Mouse (Mus musculus): ENCODE data around the gene Ablim1. TPM values are rescaled to one million over a fixed set of nuclear protein-coding genes. Genes with fewer than 3 reads are reported as not detected.

Gene Ablim1
- polyA plus RNA-seq, 1 experiment from 2014 or later: 22.4 TPM

DNA sequence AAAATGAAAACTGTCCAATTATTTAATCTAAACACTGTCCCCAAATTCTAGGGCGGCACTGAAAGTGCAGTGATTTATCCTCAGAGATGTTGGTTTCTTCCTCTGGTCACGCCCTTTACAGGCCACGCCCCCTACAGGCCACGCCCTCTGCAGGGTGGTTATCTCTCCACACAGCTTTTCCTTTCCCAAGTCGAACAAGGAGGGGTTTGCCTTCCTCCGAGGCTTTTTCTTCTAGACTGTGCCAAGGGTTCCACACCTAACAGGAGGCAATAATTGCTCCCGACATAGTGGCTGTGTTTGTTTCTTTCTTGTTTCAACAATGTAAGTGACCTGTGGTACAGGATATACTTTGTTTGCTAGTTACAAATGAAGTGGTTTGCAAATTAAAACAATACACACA, 21.0 kb downstream of the Ablim1 start:
- DNase-seq (ENCODE audit: low spot score): no peak
- Histone ChIP-seq H3K4me3 (no peak overlapping the region), H3K27me3 (replicated peaks; ENCODE audit: low read depth, poor library complexity, severe bottlenecking) (peaks cover 5% of the 10 kb centered on the region; the same call in 1 of the 2 replicates), H3K27ac (replicated peaks) (no peak overlapping the region), H3K36me3 (replicated peaks) (no peaks in the 10 kb centered on the region), H3K4me1 (peaks cover 6% of the 10 kb centered on the region; the same call in 1 of the 2 replicates), H3K9me3 (no peaks in the 10 kb centered on the region)
- 43% methylated on average over 7 of the region's 7 CpGs for WGBS

DNA sequence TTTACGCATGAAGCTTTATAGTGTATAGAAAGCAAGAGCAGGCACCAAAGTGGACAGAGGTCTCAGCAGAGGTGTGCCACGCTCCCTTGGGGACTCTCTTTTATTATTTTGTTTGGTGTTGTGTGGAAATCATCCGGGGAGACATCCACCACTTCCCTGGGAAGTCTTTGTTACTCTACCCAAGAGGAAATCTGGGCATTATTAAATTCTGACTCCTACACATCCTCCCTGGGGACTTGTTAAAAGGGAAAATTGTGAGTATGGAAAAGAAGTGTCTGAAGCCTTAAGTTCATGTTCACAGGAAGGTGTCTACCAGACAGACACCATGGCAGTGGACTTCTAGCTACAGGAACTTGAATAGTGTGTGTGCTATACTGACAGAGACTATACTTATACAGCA, 31.4 kb downstream of the Ablim1 start:
- Histone ChIP-seq H3K9me3 (peaks cover 7% of the 10 kb centered on the region), H3K36me3 (replicated peaks) (no peaks in the 10 kb centered on the region), H3K27ac (replicated peaks) (no peak overlapping the region), H3K4me3 (no peak overlapping the region), H3K27me3 (replicated peaks; ENCODE audit: low read depth, poor library complexity, severe bottlenecking) (no peaks in the 10 kb centered on the region), H3K4me1 (no peaks in the 10 kb centered on the region)
- 75% methylated on average over 3 of the region's 3 CpGs for WGBS
- DNase-seq (ENCODE audit: low spot score): no peak

DNA sequence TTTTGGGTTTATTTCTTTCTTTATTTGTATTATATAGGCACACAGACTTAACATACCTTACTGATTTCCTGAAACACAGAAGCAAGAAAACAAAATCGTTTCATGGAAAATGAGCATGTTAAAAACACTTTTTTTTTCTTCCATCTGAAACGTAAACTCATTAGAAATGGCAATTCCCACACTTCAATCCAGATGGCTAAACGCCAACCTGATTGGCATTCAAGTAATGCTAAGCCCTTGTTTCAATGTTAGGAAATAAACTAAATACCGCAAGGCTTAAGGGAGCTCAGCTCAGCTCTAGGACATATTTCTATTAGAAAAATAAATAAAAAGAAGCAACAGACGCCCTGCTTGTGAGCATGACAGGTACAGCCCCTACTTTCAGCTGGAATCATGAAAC, 32.1 kb downstream of the Ablim1 start:
- no peaks in the 10 kb centered on the region for H3K4me1 ChIP-seq
- DNase-seq (ENCODE audit: low spot score): no peak
- no peak overlapping the region for H3K27ac ChIP-seq (replicated peaks)
- no peak overlapping the region for H3K4me3 ChIP-seq
- no peaks in the 10 kb centered on the region for H3K36me3 ChIP-seq (replicated peaks)
- H3K9me3 ChIP-seq: peaks cover 7% of the 10 kb centered on the region
- WGBS: 62% methylated on average over 5 of the region's 5 CpGs
- H3K27me3 ChIP-seq (replicated peaks; ENCODE audit: low read depth, poor library complexity, severe bottlenecking): no peaks in the 10 kb centered on the region

DNA sequence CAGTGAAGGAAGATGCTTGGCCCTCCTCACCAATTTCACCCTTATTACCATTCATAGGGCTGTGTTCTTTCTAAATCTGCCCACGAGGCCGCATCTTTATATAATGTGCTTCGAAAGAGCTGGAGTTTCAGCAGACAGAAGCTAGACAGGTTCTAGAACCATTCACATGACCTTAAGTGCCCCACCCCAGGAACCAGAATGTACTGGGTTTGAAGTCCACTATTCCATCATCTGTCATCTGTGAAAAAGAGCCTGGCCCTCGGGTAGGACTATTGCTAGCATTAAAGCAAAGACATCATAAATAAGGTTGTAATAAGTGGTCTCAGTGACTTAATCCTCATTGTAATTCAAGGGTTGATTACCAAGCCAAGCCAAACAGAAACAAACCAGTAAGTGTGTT, 35.1 kb downstream of the Ablim1 start:
- 87% methylated on average over 4 of the region's 4 CpGs for WGBS
- Histone ChIP-seq H3K27ac (replicated peaks) (no peak overlapping the region), H3K9me3 (no peaks in the 10 kb centered on the region), H3K4me3 (no peak overlapping the region), H3K4me1 (peaks cover 14% of the 10 kb centered on the region), H3K27me3 (replicated peaks; ENCODE audit: low read depth, poor library complexity, severe bottlenecking) (peaks cover 2% of the 10 kb centered on the region), H3K36me3 (replicated peaks) (no peaks in the 10 kb centered on the region)
- no peak for DNase-seq (ENCODE audit: low spot score)

DNA sequence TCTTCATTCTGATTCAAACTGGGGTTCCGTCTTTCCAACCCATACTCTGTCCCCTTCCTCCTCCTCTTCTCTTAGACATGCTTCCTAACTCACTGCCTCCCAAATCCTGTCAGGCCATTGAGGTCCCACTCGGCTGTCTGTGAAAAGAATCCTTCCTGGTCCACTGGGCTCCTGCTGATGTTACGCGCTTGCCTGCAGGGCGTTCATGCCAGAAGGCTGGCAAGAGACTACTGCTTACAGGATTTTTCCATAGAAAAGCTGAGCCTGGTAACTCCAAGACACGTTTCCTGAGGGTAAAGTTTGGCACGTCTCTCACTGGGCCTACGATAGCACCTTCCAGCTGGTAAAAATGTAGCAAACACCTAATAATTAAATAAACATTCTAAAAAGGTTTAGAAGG, 36.5 kb downstream of the Ablim1 start:
- Histone ChIP-seq H3K27ac (replicated peaks) (no peak overlapping the region), H3K4me1 (peaks cover 26% of the 10 kb centered on the region), H3K9me3 (no peaks in the 10 kb centered on the region), H3K36me3 (replicated peaks) (no peaks in the 10 kb centered on the region), H3K4me3 (no peak overlapping the region), H3K27me3 (replicated peaks; ENCODE audit: low read depth, poor library complexity, severe bottlenecking) (peaks cover 16% of the 10 kb centered on the region)
- WGBS: 78% methylated on average over 8 of the region's 8 CpGs
- DNase-seq (ENCODE audit: low spot score): no peak

DNA sequence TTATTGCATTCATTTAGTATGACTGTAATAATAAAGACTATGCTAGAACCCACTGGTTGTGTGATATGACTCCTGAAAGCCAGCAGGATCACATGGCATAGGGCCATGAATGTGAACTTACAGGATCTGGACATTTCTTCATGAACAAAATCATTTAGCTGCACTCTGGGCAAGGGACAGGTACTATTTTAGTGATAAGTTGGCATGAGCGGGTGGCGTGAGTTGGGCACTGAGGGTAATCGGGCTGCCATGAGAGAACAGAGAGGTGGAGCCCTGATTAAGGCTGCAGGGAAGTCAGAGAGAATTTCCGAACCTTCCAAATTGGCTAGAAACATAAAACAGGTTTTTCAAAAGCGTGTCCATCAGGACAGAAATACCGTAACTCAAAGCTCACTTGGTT, 37.7 kb downstream of the Ablim1 start:
- Histone ChIP-seq H3K36me3 (replicated peaks) (no peaks in the 10 kb centered on the region), H3K9me3 (no peaks in the 10 kb centered on the region), H3K4me1 (peaks cover 39% of the 10 kb centered on the region), H3K4me3 (no peak overlapping the region), H3K27me3 (replicated peaks; ENCODE audit: low read depth, poor library complexity, severe bottlenecking) (peaks cover 18% of the 10 kb centered on the region), H3K27ac (replicated peaks) (no peak overlapping the region)
- 89% methylated on average over 6 of the region's 6 CpGs for WGBS
- no peak for DNase-seq (ENCODE audit: low spot score)

DNA sequence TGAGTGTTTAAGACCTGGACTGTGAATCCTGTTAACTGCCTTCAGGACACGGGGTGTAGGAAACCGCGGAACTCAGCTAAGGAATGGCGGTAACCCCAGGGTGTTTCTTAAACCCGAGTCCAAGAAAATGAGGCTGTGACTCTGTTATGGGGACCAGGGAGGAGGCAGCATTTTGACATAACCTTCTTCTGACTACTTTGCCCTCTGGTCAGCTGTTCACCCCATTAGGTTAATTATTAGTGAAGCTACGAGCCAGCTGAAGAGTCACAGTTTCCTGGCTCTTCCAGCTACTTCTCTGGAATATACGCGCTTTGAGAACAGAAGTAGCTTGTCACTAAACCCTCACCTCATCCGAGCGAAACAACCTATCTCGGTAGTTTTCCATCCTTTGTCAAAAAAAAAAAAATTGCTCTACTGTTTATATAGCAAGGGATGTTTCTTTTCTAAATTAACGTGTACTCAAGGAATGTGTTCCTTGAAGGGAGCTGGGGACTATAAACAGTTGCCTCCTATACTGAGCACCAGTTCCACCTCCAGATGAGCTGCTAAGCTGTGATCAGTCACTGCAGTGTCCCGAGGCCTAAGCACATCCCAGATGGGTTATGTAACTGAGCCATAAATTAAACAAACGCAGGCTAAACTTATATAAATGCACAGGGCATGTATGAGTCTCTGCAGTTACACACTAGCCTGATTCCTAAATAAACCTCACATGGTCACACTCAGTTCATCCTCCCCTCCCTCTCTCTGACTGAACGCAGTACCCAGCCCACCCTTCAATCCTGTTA, 39.4 kb downstream of the Ablim1 start:
- peaks cover 43% of the 10 kb centered on the region for H3K4me1 ChIP-seq
- no peak overlapping the region for H3K27ac ChIP-seq (replicated peaks)
- peak overlapping the region; percentile 23; the same call in 1 of the 2 replicates for H3K4me3 ChIP-seq
- peaks cover 23% of the 10 kb centered on the region for H3K27me3 ChIP-seq (replicated peaks; ENCODE audit: low read depth, poor library complexity, severe bottlenecking)
- 57% methylated on average over 15 of the region's 15 CpGs for WGBS
- no peaks in the 10 kb centered on the region for H3K9me3 ChIP-seq
- no peak for DNase-seq (ENCODE audit: low spot score)
- no peaks in the 10 kb centered on the region for H3K36me3 ChIP-seq (replicated peaks)

DNA sequence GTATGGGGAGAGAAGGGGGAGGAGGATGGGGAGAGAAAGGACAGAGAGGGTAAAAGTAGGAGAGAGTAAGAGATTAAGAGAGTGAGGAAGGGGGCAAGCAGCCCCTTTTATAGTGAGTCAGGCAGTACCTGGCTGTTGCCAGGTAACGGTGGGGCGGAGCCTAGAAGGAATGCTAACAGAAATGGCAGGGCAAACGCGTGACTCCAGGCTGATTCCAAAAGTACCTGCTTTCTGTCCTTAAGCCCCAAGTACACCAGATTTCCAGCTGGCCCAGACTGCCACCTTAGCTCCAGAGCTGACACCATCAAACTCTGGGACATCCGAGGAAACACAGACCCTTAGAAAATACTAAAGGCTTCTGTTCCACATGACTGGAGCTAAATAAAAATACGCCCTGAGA, 40.0 kb downstream of the Ablim1 start:
- DNase-seq (ENCODE audit: low spot score): peak; percentile 31
- 31% methylated on average over 6 of the region's 6 CpGs for WGBS
- H3K27ac ChIP-seq (replicated peaks): no peak overlapping the region
- H3K27me3 ChIP-seq (replicated peaks; ENCODE audit: low read depth, poor library complexity, severe bottlenecking): peaks cover 26% of the 10 kb centered on the region
- H3K4me1 ChIP-seq: peaks cover 44% of the 10 kb centered on the region
- H3K4me3 ChIP-seq: peak overlapping the region; percentile 23; the same call in 1 of the 2 replicates
- no peaks in the 10 kb centered on the region for H3K36me3 ChIP-seq (replicated peaks)
- H3K9me3 ChIP-seq: no peaks in the 10 kb centered on the region

DNA sequence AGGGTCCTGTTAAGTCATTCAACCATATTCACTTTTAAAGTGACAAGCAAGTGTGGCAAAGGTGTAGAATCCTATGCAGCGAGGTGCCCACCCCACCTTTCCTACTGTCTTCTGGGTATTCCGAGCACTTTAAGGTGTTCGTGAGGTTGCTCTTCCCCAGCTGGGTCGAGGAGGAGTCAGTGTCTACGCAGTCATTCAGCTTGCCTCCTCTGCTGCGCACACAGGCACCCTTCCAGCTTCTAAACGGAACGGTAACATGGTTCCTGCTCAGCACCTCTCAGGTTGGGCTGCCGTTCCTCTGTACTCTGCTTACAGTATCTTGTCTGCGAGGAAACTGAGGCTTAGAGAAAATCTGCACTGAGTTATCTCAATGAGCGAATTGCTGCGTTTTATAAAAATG, 40.4 kb downstream of the Ablim1 start:
- Histone ChIP-seq H3K4me3 (peak overlapping the region; percentile 23; the same call in 1 of the 2 replicates), H3K9me3 (no peaks in the 10 kb centered on the region), H3K27ac (replicated peaks) (no peak overlapping the region), H3K4me1 (peaks cover 48% of the 10 kb centered on the region), H3K36me3 (replicated peaks) (no peaks in the 10 kb centered on the region), H3K27me3 (replicated peaks; ENCODE audit: low read depth, poor library complexity, severe bottlenecking) (peaks cover 26% of the 10 kb centered on the region)
- WGBS: 42% methylated on average over 12 of the region's 12 CpGs
- DNase-seq (ENCODE audit: low spot score): no peak

DNA sequence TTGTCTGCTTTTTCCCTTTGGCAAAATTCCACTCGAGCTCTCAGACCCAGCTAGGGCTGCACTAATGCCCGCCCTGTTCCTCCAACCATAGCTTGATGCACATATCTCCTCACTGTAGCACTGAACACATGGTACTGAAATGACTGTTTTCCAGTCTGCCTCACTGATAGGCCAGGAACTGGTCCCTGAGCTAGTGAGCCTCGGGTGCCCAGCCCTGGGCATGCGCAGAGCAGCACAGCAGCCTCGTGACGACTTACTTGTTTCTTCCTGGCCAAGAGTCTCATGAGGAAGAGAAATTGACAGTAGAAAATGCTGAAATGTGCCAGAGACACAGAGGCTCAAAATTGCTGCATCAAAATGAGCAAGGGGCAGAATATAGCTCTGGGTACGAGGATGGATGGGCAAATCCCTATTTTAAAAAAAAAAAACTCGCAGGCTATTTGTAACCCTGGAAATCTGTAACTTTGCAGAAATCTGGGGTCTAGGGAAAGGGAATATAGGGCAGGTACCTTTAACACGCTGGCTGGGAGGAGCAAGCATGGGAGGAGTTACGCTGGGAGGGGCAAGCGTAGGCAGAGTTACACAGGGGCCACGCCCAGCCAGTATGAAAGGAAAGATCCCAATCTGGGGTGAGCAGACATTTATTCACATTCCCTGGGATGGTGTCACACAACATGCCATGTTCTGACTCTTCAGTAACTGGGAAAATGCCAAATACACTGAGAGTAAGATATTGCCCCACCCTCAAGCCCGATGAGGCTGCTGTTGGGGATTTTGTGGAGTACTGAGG, 41.7 kb downstream of the Ablim1 start:
- peak overlapping the region; percentile 40; the same call in 1 of the 2 replicates for H3K27ac ChIP-seq (replicated peaks)
- H3K4me1 ChIP-seq: peaks cover 50% of the 10 kb centered on the region
- no peaks in the 10 kb centered on the region for H3K9me3 ChIP-seq
- H3K4me3 ChIP-seq: 0 out of 2 replicates have a peak overlapping the region, but pooled peaks have one; percentile 8
- H3K27me3 ChIP-seq (replicated peaks; ENCODE audit: low read depth, poor library complexity, severe bottlenecking): peaks cover 30% of the 10 kb centered on the region
- DNase-seq (ENCODE audit: low spot score): peak; percentile 50
- H3K36me3 ChIP-seq (replicated peaks): no peaks in the 10 kb centered on the region
- WGBS: 42% methylated on average over 13 of the region's 13 CpGs

DNA sequence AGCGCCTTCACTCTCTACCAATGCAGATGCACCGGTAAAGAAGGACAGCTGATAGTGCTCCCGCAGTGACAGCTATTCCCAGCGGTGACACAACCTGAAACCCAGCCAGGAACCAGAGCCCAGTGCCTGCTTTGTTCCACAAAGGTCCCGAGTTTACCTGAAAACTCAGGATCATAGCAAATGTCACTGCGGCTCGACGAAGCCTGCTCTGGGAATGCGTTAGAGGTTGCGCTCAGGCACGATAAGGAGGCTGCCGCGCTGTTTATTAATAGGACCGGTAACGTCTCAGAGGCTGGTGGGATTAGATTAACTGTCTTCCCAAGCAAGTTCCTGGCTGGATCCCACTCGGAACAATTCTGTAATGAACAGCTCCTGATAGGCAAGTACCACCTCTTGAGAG, 43.0 kb downstream of the Ablim1 start:
- 84% methylated on average over 16 of the region's 16 CpGs for WGBS
- 0 out of 2 replicates have a peak overlapping the region, but pooled peaks have one; percentile 3 for H3K27ac ChIP-seq (replicated peaks)
- no peak for DNase-seq (ENCODE audit: low spot score)

DNA sequence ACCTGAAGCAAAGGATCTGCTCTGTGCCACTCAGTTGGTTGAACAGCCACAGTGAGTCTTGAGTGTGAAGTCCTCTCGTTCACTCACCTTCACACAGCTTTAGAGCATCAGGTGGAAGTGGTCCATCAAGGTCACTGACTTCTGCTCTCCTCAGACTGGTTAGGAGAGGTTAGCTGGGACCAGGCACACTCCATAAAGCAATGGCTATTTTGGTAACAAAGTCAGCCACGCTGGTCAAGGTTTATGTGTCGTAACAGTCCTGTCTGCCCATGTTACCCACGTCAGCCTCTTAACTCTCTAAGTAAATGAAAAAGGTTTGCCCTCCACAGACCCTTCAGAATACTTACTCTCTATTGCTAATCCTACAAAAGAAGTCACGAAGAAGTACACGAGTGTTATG, 44.0 kb downstream of the Ablim1 start:
- 89% methylated on average over 6 of the region's 6 CpGs for WGBS

More for the DNA sequence above, 43.0 kb downstream of the Ablim1 start:
- Histone ChIP-seq H3K4me1 (peaks cover 49% of the 10 kb centered on the region), H3K36me3 (replicated peaks) (no peaks in the 10 kb centered on the region), H3K27me3 (replicated peaks; ENCODE audit: low read depth, poor library complexity, severe bottlenecking) (peaks cover 40% of the 10 kb centered on the region), H3K4me3 (no peak overlapping the region), H3K9me3 (no peaks in the 10 kb centered on the region)

More for the DNA sequence above, 44.0 kb downstream of the Ablim1 start:
- Histone ChIP-seq H3K9me3 (no peaks in the 10 kb centered on the region), H3K27ac (replicated peaks) (no peak overlapping the region), H3K27me3 (replicated peaks; ENCODE audit: low read depth, poor library complexity, severe bottlenecking) (peaks cover 50% of the 10 kb centered on the region), H3K4me3 (no peak overlapping the region), H3K36me3 (replicated peaks) (no peaks in the 10 kb centered on the region), H3K4me1 (peaks cover 49% of the 10 kb centered on the region)
- no peak for DNase-seq (ENCODE audit: low spot score)
